Mouse (Mus musculus): ENCODE data around the gene 2310030G06Rik.

- TF ChIP-seq ZC3H11A (IDR thresholded peaks at IDR 0.05; ENCODE audit: borderline replicate concordance, low read depth, low read length) = no peak
- TF ChIP-seq ZNF384 (IDR thresholded peaks at IDR 0.05; ENCODE audit: low read depth, low read length) = no peak
- TF ChIP-seq HCFC1 (IDR thresholded peaks at IDR 0.05; ENCODE audit: borderline replicate concordance, insufficient read depth, low read length) = no peak
Measured at GRCm38 (mm10) chr9:50711337-50711736, 35.0 kb downstream of the 2310030G06Rik start.

Measured in ES-E14 (cell line).